Mouse (Mus musculus) megakaryocyte, embryonic 14.5 days (primary cell): ENCODE results near the gene Jmjd8. TPM values are rescaled to one million over a fixed set of nuclear protein-coding genes. Genes with fewer than 3 reads are reported as not detected.

Experiments
- H3K27me3 ChIP-seq: replicated peaks from 2 replicates; pipeline ENCODE3; 2012; ENCODE audit warnings: inconsistent platforms
- H3K36me3 ChIP-seq: replicated peaks from 2 replicates; pipeline ENCODE3; 2012; ENCODE audit warnings: low read length, inconsistent platforms, mixed read lengths
- H3K4me1 ChIP-seq: 2 replicates; pipeline ENCODE4 v1.6.1; 2012; ENCODE audit warnings: inconsistent platforms
- H3K4me3 ChIP-seq: replicated peaks from 2 replicates; pipeline ENCODE3; 2012; ENCODE audit warnings: moderate library complexity, mild to moderate bottlenecking, inconsistent platforms
- H3K9me3 ChIP-seq: 2 replicates; pipeline ENCODE4 v1.6.1; 2012; ENCODE audit warnings: inconsistent platforms
- FLI1 ChIP-seq: IDR thresholded peaks from 2 replicates; pipeline ENCODE4 v1.6.1; 2012; ENCODE audit warnings: low read length, inconsistent platforms, mixed read lengths
- GATA1 ChIP-seq: IDR thresholded peaks from 3 replicates; pipeline ENCODE4 v1.6.1; 2012; ENCODE audit warnings: mixed read lengths, low read length, inconsistent platforms, borderline replicate concordance
- polyA plus RNA-seq: library from polyadenylated mRNA; stranded (reverse); fragments of >175 nt; gene quantifications from 2 replicates; pipeline ENCODE4 v1.2.3, GENCODE M21; 2012; ENCODE audit warnings: low replicate concordance; ENCODE audit not compliant: insufficient read depth

Jmjd8 gene
- polyA plus RNA-seq, 1 experiment: 7.8 TPM

DNA sequence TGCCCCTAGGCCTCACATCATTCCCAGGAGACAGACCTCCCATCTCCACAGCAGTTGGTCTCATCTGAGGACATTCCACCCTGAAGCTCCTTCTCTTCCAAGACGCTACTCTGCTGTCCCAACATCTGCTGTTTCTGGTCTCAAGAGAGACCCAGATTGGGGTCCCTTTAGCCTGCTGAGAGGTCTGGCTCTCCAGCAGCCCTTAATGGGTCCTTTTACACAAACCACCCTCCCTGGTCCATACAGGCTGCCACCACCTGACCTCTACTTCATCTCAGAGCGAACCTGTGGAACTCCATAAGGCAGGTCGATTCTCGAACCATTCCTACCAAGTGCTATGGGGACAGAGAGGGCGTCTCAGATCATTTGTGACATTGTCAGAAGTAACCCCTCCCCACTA is 20.6 kb upstream of the Jmjd8 start:
- no peak for TF ChIP-seq FLI1
- no peak for TF ChIP-seq GATA1
- Histone ChIP-seq H3K4me3 (no peak overlapping the region), H3K9me3 (no peaks in the 10 kb centered on the region), H3K36me3 (no peaks in the 10 kb centered on the region), H3K4me1 (peaks cover 21% of the 10 kb centered on the region), H3K27me3 (peaks cover 84% of the 10 kb centered on the region)

DNA sequence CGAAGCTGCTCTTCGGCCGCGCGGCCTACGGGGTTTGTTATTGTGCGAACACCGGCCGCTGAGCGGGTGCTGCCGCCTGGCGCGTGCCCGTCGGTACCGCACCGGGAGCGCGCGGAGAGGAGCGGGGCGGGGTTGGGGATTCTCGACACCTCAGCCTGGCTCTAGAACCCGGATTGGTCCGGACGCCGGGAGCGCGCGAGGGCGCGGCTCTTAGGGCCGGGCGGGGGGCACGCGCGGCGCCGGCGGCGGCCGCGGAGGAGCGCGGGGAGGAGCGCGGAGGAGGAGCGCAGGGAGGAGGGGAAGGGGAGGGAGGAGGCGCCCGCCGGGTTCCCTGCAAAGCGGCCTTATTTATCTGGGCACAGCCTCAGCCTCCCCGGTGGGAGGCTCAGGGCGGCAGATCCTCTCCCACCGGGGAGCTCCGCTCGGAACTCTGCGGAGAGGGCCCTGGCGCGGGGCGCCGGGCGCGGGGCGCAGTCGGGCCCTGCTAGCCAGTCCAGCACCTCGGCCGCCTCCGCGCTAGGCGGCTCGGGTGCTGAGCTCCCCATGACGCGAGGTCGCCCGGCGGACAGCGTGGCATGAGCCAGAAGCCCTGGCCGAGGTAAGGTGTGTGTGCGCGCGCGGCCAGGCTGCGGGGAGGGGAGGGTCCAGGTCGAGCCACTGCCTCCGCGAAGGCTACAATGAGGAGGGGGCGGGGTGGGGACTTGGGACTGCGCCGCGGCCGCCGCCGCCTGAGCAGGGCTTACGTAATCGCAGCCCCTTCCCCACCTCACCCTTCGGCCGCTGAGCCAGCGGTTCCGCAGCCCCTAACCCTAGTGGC is 19.7 kb upstream of the Jmjd8 start, which contains the start of gene Fbxl16:
Fbxl16 (plus strand) TSS at position 297 of the 817 bp plus-strand sequence.
- Histone ChIP-seq H3K36me3 (no peaks in the 10 kb centered on the region), H3K4me1 (peaks cover 24% of the 10 kb centered on the region), H3K9me3 (no peaks in the 10 kb centered on the region), H3K4me3 (peak within 1 kb of the TSS; percentile 87), H3K27me3 (peaks cover 83% of the 10 kb centered on the region)
- TF ChIP-seq GATA1: no peak
- TF ChIP-seq FLI1: no peak

GRCm38 (mm10) chr17:25809606-25810340 is 18.9 kb upstream of the Jmjd8 start:
- TF ChIP-seq FLI1 (no peak), GATA1 (no peak)
- Histone ChIP-seq H3K27me3 (peaks cover 86% of the 10 kb centered on the region), H3K36me3 (no peaks in the 10 kb centered on the region), H3K4me1 (peaks cover 24% of the 10 kb centered on the region), H3K9me3 (no peaks in the 10 kb centered on the region), H3K4me3 (peak overlapping the region; percentile 87)

DNA sequence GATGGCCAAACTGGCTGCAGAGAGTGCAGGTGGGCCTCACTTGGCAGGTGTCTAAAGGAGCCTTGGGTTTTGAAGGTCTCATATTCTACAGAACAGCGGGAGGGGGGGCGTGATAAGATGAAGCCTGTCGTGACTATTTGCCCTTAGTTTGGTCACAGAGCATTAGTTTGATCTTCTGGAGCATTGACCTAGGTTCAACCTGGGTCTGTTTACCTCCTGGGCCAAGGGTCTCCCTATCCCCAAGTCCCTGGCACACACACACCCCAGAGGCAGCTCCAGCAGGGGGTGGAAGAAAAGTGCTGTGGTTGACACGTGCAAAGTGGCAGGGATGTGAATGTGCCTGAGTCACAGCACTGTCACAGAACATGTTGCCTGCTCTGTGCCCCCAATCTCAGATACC is 17.8 kb upstream of the Jmjd8 start:
- H3K9me3 ChIP-seq: no peaks in the 10 kb centered on the region
- TF ChIP-seq FLI1: no peak
- no peak for TF ChIP-seq GATA1
- H3K36me3 ChIP-seq: no peaks in the 10 kb centered on the region
- peaks cover 24% of the 10 kb centered on the region for H3K4me1 ChIP-seq
- no peak overlapping the region for H3K4me3 ChIP-seq
- H3K27me3 ChIP-seq: peaks cover 88% of the 10 kb centered on the region

GRCm38 (mm10) chr17:25813471-25813870 is 15.2 kb upstream of the Jmjd8 start:
- H3K36me3 ChIP-seq: no peaks in the 10 kb centered on the region
- TF ChIP-seq FLI1 (no peak), GATA1 (no peak)
- no peak overlapping the region for H3K4me3 ChIP-seq
- peaks cover 26% of the 10 kb centered on the region for H3K4me1 ChIP-seq
- H3K9me3 ChIP-seq: no peaks in the 10 kb centered on the region
- peaks cover 95% of the 10 kb centered on the region for H3K27me3 ChIP-seq

- TF ChIP-seq FLI1 (no peak), GATA1 (no peak)
- peaks cover 29% of the 10 kb centered on the region for H3K4me1 ChIP-seq
- peaks cover 84% of the 10 kb centered on the region for H3K27me3 ChIP-seq
- no peaks in the 10 kb centered on the region for H3K9me3 ChIP-seq
- H3K36me3 ChIP-seq: no peaks in the 10 kb centered on the region
- H3K4me3 ChIP-seq: no peak overlapping the region
Observed at GRCm38 (mm10) chr17:25817662-25818061, 11.0 kb upstream of the Jmjd8 start.

GRCm38 (mm10) chr17:25818851-25819780 is 9.6 kb upstream of the Jmjd8 start:
- Histone ChIP-seq H3K4me1 (peaks cover 31% of the 10 kb centered on the region), H3K36me3 (no peaks in the 10 kb centered on the region), H3K27me3 (peaks cover 71% of the 10 kb centered on the region), H3K4me3 (peak overlapping the region; percentile 87), H3K9me3 (no peaks in the 10 kb centered on the region)
- no peak for TF ChIP-seq GATA1
- no peak for TF ChIP-seq FLI1

GRCm38 (mm10) chr17:25823452-25823851 is 5.2 kb upstream of the Jmjd8 start, which contains the start of gene Wdr24:
TSS of gene Wdr24 (plus strand) at chr17:25823627.
- peaks cover 38% of the 10 kb centered on the region for H3K36me3 ChIP-seq
- H3K4me1 ChIP-seq: peaks cover 70% of the 10 kb centered on the region
- no peaks in the 10 kb centered on the region for H3K9me3 ChIP-seq
- H3K27me3 ChIP-seq: peaks cover 31% of the 10 kb centered on the region
- TF ChIP-seq GATA1 (no peak), FLI1 (peak; percentile 93)
- peak within 1 kb of the TSS; percentile 96 for H3K4me3 ChIP-seq
